Mouse (Mus musculus) cerebellum, adult 2 months (tissue): Measurements from ENCODE around the gene Zbtb25. TPM values are rescaled to one million over a fixed set of nuclear protein-coding genes. Genes with fewer than 3 reads are reported as not detected.
A peak's percentile ranks its signal among the peaks of the same experiment; 100 is the strongest.

Source experiments
- DNase-seq, 2 experiments: peaks; one replicate each; pipeline ENCODE4 v3.0.0; 2021
- H3K27ac ChIP-seq: fragments of 200-500 bp; 2 replicates; pipeline ENCODE4 v1.5.1; 2012; ENCODE audit warnings: low read length, control low read depth, inconsistent platforms; ENCODE audit not compliant: insufficient read depth
- H3K27me3 ChIP-seq: fragments of 200-500 bp; 2 replicates; pipeline ENCODE4 v1.6.1; 2012; ENCODE audit warnings: inconsistent platforms, mild to moderate bottlenecking, low read length, moderate library complexity; ENCODE audit not compliant: control insufficient read depth, insufficient read depth
- H3K4me1 ChIP-seq: fragments of 200-500 bp; 2 replicates; pipeline ENCODE4 v1.6.1; 2011; ENCODE audit warnings: low read length; ENCODE audit not compliant: control insufficient read depth, insufficient read depth
- H3K4me3 ChIP-seq: fragments of 200-500 bp; replicated peaks from 2 replicates; pipeline ENCODE3; 2011; ENCODE audit warnings: mild to moderate bottlenecking, low read depth, low read length, control low read depth; ENCODE audit not compliant: insufficient read depth
- CTCF ChIP-seq: fragments of 200-500 bp; IDR thresholded peaks from 2 replicates; pipeline ENCODE4 v1.5.1; 2011; ENCODE audit warnings: low read depth, mild to moderate bottlenecking, control low read depth, low read length, moderate library complexity, borderline replicate concordance; ENCODE audit not compliant: insufficient read depth
- POLR2A ChIP-seq: fragments of 200-500 bp; IDR thresholded peaks from 2 replicates; pipeline ENCODE4 v1.6.1; 2011; ENCODE audit warnings: low read length, control low read depth, borderline replicate concordance; ENCODE audit not compliant: insufficient read depth
- WGBS: fragments of 180-500 bp; shearing (Covaris S2); methylation state at CpG from one replicate; pipeline ENCODE4 v1.1.7; 2018; 5-methylcytosine and 5-hydroxymethylcytosine counted together
- polyA plus RNA-seq: library from polyadenylated mRNA; depleted of rRNA; stranded (reverse); fragments of >200 nt; gene quantifications from 2 replicates; pipeline ENCODE4 v1.2.3, GENCODE M21; 2012; rRNA removed

Gene Zbtb25
- polyA plus RNA-seq, 1 experiment, result 16.7 TPM

DNA sequence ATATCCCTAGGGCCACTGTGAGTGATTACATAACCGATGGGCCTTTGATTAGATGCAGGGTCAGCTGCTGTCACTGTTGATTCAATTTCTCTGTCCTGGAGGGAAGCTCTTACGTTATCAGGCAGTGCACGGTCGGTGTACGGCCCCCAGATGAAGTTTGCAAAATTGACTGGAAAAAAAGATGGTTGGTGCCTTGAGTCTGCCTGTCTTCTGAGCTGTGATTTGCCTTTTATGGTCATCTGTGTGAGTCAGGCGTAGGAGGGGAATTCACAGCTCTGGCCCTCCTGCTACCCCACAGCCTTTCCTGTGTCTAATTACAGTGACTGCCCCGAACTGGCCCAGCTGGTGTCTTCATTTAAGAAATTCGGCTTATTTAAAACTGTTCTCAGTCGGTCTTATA lies 61.4 kb downstream of the Zbtb25 start:
- no peak for TF ChIP-seq CTCF
- no peak for TF ChIP-seq POLR2A
- WGBS, result 67% methylated on average over 9 of the region's 9 CpGs
- H3K27me3 ChIP-seq, result no peaks in the 10 kb centered on the region
- peak in 1 of 2 experiments; percentile 37 for DNase-seq
- no peak overlapping the region for H3K27ac ChIP-seq
- no peak overlapping the region for H3K4me3 ChIP-seq
- H3K4me1 ChIP-seq, result peaks cover 10% of the 10 kb centered on the region

DNA sequence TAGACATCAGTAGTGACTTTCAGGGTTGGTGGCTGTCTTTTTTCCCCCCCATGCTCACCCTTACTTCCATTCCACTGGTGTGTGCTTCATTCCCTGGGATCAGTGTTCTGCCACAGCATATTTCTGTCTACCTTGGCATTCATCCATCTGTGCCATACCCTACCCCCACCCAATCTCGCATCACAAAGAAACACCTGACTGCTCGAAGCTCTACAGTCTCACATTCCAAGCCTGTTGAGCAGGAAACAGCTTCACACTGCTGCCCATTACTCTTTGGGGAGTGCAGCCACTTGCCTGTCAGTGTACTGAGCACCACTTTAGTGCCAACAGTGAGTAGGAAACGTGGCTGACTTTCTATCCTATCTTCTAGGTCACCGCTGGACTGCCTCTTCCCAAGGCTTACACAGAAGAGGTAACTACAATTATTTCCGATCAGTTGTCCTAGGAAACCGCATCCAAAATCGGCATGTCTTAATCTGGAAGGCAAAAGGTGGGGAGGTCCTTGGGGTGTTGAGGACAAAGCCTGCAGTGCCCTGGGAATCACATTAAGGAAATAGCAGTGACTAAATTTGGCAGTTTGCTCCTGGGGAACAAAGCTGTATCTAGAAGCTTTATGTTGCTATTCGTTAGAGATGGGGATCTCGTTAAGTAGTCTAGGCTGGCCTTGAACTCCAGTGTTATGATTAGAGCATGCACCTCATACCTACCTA lies 62.4 kb downstream of the Zbtb25 start:
- TF ChIP-seq CTCF, result no peak
- no peak for TF ChIP-seq POLR2A
- 82% methylated on average over 9 of the region's 9 CpGs for WGBS
- Histone ChIP-seq H3K4me3 (no peak overlapping the region), H3K27ac (no peak overlapping the region), H3K27me3 (no peaks in the 10 kb centered on the region), H3K4me1 (peaks cover 10% of the 10 kb centered on the region)
- no peak for DNase-seq

DNA sequence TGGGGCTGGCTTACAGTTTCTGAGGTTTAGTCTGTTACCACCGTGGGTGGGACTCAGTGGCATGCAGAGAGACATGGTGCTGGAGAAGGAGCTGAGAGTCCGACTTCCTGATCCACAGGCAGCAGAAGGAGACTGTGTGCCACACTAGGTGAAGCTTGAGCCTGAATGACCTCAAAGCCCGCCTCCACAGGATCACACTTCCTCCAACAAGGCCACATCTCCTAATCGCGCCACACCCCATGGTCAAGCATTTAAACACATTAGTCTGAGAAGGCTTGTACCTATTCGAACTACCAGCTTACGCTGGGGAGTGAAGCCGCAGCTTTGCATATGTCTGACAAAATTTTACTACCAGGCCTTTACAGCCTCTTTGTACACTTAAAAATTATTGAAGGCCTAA lies 64.3 kb downstream of the Zbtb25 start:
- Histone ChIP-seq H3K4me1 (peaks cover 10% of the 10 kb centered on the region), H3K4me3 (no peak overlapping the region), H3K27me3 (no peaks in the 10 kb centered on the region), H3K27ac (no peak overlapping the region)
- TF ChIP-seq POLR2A, result no peak
- no peak for TF ChIP-seq CTCF
- WGBS, result 93% methylated on average over 8 of the region's 8 CpGs
- DNase-seq, result no peak

DNA sequence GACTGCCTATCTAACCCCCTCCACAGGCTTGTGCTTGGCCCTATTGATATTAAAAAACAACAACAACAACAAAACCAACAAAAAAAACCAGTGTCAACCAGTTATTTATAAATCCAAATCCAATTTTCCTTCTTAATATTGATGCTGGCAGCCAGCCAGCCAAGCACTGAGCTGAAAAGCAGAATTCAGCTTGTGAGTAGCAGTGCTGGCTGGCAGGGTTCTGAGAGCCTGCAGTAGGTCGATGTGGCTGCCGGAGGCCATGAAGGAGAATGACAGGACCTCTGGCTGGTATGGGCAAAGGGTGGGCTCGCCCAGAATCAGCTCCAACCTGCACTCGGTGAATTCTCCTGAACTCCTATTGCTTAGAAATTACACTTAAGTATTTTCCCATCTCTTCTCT lies 65.2 kb downstream of the Zbtb25 start:
- Histone ChIP-seq H3K4me3 (no peak overlapping the region), H3K27me3 (no peaks in the 10 kb centered on the region), H3K4me1 (peaks cover 10% of the 10 kb centered on the region), H3K27ac (peak overlapping the region; percentile 48; the same call in 1 of the 2 replicates)
- peak; percentile 57 to 58 for DNase-seq
- WGBS, result 9% methylated on average over 4 of the region's 4 CpGs
- TF ChIP-seq POLR2A (no peak), CTCF (no peak)

DNA sequence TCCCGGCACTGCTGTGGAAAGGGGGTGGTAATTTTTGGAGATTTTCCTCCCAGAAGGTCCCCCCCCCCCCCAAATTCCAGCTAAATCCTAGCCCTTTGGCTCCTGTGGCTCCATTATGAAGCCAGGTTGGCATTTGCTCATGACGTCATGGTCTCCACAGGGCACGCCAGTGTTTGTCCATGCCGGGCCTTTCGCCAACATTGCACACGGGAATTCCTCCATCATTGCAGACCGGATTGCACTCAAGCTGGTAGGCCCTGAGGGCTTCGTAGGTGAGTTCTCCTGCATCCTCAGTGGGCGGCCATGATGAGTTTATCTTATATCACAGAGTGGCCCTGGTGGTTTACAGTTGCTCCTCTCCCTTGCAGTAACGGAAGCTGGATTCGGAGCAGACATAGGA lies 65.9 kb downstream of the Zbtb25 start:
- H3K27me3 ChIP-seq, result no peaks in the 10 kb centered on the region
- WGBS, result 31% methylated on average over 11 of the region's 11 CpGs
- H3K4me3 ChIP-seq, result no peak overlapping the region
- peak; percentile 85 to 89 for DNase-seq
- TF ChIP-seq POLR2A (no peak), CTCF (no peak)
- H3K27ac ChIP-seq, result peak overlapping the region; percentile 48
- H3K4me1 ChIP-seq, result peaks cover 14% of the 10 kb centered on the region

DNA sequence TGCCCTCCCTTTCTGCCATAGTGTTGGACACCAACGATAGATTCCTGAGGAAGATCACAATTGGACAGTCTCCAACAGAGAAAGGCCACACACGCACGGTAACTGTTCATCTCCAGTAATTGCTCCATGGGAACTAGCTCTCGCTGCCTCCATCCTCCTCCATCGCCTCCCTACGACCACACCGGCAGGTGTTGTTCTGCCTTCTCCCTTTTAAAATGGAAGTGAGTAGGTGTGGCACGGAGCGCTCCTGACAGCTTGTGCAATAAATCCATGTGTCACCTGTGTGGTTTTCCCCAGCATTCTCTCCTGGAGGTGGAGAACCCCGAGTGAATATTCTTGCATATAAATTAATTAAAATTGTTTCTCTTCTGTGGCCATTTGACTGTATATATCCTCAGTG lies 69.0 kb downstream of the Zbtb25 start:
- DNase-seq, result no peak
- H3K4me3 ChIP-seq, result no peak overlapping the region
- 74% methylated on average over 10 of the region's 10 CpGs for WGBS
- H3K4me1 ChIP-seq, result peaks cover 15% of the 10 kb centered on the region
- H3K27ac ChIP-seq, result no peak overlapping the region
- H3K27me3 ChIP-seq, result no peaks in the 10 kb centered on the region
- TF ChIP-seq POLR2A (no peak), CTCF (no peak)

DNA sequence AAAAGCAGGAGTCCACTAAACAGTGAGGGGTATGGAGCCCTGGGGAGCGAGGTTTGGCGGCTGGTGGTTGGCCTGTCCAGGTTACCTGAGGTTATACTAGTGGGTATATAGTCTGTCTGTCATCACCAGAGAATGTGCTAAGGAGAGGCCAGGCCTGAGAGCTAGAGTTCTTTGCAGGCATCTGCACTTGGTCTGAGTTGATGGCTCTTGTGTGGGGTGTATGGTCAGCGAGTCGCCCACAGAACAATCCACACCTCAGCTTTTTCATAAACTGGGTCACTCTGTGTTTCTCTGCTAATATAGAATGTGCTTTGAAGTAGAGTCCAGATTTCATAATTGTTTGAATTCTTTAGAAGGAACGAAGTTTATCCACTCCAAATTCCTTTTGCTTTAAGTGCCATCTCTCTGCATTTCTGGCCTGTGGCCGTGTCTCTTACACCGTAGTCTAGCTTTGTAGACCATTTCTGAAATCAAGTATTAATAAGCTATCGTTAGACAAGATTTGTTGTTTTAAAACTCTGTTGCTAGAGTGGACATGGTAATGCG lies 70.0 kb downstream of the Zbtb25 start:
- WGBS, result 95% methylated on average over 9 of the region's 9 CpGs
- TF ChIP-seq POLR2A (no peak), CTCF (no peak)
- Histone ChIP-seq H3K4me3 (no peak overlapping the region), H3K27ac (no peak overlapping the region), H3K27me3 (no peaks in the 10 kb centered on the region), H3K4me1 (peaks cover 11% of the 10 kb centered on the region)
- no peak for DNase-seq

DNA sequence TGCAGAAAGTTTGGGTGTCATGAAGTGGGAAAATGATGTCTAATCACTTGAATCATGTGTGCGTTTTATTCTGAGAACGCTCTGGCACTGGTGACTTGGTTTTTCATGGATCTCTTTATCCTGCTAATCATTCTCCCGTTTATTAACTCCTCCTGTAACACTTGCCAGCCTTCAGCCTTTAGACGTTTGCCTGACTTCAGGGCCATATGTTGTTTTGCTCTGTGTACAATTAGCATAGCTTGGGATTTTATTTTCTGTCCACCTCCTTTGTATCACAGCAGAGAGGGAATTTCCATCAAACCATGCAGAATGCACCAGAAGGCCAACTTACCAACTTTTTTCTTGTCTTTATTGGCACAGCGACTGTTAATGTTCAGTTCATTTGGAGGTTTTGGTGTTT lies 71.6 kb downstream of the Zbtb25 start:
- WGBS, result 62% methylated on average over 5 of the region's 5 CpGs
- Histone ChIP-seq H3K4me3 (no peak overlapping the region), H3K27ac (no peak overlapping the region), H3K4me1 (peaks cover 5% of the 10 kb centered on the region; the same call in 1 of the 2 replicates), H3K27me3 (no peaks in the 10 kb centered on the region)
- TF ChIP-seq POLR2A, result no peak
- TF ChIP-seq CTCF, result no peak
- DNase-seq, result no peak

Other genes with a start within 250 kb of the Zbtb25 start
- 0.07 and 0.10 TPM in 2 replicates for gene Esr2, start 192.3 kb downstream of the Zbtb25 start, polyA plus RNA-seq
- not detected in 2 replicates for gene Tex21, start 122.9 kb downstream of the Zbtb25 start, polyA plus RNA-seq
- 44.4 and 52.6 TPM in 2 replicates for gene Mthfd1, start 114.3 kb downstream of the Zbtb25 start, polyA plus RNA-seq
- 3.8 and 4.4 TPM in 2 replicates for gene Akap5, start 44.7 kb downstream of the Zbtb25 start, polyA plus RNA-seq
- gene Zbtb1, start 664 bp upstream of the Zbtb25 start, polyA plus RNA-seq, result 3.2 and 3.3 TPM in 2 replicates
- 20.0 and 20.6 TPM in 2 replicates for gene Hspa2, start 34.6 kb upstream of the Zbtb25 start, polyA plus RNA-seq
- gene Ppp1r36, start 47.9 kb upstream of the Zbtb25 start, polyA plus RNA-seq, result 0.72 and 0.90 TPM in 2 replicates
- gene Plekhg3, start 161.3 kb upstream of the Zbtb25 start, polyA plus RNA-seq, result 30.1 and 34.4 TPM in 2 replicates